Mouse (Mus musculus) spleen, postnatal 36 days (tissue): ENCODE measurements around the gene Uox.

Experiments used
- DNase-seq, 2 experiments: peaks; one replicate each; pipeline ENCODE4 v3.0.0; 2022; ENCODE audit warnings: low spot score in 2 of 2, mixed read lengths in 1 of 2

Gene Uox

GRCm38 (mm10) chr3:146681696-146682095, 111.5 kb downstream of the Uox start:
- DNase-seq = no peak
